Mouse (Mus musculus): Measurements from ENCODE around the gene Myh6.
"Not testable (repeated sequence)": the region's sequence is repeated elsewhere in the genome, so short reads cannot be mapped to it uniquely, and the experiment has no call there.

Myh6 gene

DNA sequence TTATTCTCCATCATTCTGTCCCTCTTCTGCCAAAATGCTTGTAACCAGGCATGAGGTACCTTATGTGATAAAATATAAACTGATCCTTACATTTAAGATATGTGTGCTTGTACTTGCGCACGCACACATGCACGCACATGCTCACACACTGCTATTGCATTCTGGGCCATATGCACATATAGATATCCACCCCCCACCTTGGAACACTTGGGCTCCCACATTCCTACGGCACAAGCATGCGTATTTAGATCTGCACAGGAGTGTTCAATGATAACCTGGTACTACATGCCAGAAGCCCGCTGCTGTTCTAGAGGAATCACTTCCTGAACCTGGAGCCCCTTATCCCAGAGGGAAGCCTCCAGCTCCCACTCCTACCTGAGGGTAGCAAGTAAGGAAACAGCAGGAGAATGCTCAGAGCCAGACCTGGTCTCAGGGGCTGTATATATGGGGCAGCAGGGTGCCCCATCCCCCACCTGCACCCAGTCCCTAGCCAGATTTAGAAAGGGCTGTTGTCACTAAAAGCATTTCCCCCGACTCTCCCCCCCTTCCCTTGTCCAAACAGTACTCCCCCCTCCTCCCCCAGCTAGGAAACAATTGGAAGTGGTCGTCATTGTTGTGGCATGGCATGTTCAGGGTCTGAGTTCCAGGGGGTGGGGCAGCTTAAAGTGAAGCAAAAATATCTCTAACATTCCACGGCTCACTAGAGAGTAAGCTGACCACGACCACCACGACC lies 27.6 kb upstream of the Myh6 start, which contains the start of gene Myh7:
Gene Myh7 (minus strand): TSS at position 491 of the 733 bp plus-strand sequence.
- DNase-seq, result no peak

DNA sequence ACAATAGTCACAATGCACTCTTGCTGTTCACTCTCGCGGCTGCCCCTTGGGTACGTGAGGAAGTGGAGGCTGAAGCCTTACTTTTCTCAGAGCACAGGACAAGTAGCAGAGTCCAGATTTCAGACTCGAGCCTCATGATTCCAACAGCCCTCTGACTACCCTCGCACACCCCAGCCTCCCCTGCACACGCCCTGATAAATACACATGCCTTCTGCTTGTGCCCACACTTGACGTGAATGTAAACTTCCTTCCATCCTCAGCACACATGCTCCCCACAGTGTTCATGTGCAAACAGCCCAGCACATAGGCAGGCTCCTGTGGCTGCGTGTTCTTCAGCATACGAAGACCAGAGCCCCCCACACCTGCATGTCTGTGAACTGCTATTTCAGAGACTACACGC lies 26.9 kb upstream of the Myh6 start:
- no peak for DNase-seq

DNA sequence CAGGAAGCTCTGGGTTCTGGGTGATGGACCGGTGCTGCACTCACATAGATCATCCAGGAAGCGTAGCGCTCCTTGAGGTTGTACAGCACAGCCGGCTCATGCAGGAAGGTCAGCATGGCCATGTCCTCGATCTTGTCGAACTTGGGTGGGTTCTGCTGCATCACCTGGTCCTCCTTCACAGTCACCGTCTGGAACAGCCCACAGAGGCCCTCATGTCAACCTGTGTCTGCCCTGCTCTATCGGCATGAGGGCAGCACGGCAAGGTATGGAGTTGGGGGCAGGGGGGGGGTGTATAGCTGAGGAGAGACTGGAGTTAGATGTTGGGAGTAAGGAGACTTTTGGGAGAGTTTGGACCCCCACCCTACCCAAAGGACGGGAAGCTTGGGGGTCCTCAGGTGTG lies 25.5 kb upstream of the Myh6 start:
- DNase-seq, result no peak

DNA sequence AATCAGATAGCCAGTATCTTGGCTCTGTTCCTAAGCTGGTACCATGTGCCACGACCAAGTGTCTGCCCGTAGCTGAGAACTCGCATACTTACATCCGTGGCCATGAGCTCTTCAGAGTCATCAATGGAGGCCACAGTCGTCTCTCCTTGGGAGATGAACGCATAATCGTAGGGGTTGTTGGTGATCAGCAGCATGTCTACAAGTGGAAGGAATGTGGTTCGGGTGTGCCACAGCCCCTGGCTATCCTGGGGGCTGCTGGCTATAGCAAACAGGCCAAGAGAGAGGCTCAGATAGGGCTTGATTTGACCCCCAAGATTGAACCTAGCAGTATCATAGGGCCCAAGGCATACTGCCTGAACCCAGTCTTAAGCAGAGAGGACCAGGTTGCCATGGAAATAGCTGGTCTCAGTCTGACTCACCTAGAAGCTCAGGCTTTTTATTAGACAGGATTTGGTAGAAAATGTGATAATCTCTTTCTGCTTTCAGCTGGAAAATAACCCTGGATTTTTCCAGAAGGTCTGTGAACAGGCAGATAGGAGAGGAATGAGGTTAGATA lies 23.2 kb upstream of the Myh6 start:
- DNase-seq, result no peak

DNA sequence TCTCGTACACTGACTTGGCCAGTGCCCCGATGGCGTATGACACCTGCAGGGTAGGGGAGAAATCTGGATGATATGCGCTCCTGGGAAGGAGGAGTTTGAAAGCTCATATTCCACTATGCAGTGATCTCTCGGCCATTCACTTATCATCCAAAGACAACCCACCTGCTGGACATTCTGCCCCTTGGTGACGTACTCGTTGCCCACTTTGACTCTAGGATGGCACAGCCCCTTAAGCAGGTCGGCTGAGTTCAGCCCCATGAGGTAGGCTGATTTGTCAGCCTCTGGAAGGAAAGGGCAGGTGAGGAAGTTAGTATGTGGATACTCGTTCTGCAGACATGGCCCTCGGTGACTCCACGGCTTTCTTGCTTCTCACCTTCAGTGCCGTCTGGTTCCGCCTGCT lies 22.2 kb upstream of the Myh6 start:
- no peak for DNase-seq

DNA sequence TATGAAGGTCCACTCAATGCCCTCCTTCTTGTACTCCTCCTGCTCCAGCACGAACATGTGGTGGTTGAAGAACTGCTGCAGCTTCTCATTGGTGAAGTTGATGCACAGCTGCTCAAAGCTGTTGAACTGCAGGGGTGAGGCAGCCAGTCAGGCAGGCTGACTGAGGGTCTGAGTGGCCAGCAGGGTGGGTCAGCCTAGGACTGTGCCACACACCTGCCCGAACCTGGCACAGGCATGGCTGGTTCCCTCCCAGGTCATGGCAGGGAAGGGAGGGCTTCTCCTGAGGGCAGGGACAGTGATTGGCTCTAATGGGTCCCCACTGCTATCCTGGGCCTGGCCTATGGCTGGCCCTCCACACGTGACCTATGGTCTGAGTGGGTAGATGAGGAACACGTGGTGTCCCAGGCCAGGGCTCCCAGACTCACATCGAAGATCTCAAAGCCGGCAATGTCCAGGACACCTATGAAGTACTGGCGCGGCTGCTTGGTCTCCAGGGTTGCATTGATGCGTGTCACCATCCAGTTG lies 21.7 kb upstream of the Myh6 start:
- not testable (repeated sequence) for DNase-seq

DNA sequence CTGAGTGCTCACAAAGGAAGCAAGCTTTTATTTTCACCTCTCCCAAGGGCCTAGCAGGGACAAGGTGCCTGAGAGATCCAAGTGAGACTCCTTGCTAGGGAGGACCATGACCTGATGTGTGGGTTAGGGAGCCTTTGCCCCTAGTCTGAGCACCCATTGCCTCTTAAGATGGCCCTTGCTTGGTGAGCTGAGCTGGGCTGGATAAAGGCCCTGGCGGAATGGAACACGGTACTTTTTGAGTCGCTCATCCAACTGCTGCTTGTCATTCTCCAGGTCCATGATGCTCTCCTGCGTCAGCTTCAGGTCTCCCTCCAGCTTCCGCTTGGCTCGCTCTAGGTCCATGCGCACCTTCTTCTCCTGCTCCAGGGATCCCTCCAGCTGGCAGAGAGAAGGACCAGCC lies 15.2 kb upstream of the Myh6 start:
- no peak for DNase-seq

DNA sequence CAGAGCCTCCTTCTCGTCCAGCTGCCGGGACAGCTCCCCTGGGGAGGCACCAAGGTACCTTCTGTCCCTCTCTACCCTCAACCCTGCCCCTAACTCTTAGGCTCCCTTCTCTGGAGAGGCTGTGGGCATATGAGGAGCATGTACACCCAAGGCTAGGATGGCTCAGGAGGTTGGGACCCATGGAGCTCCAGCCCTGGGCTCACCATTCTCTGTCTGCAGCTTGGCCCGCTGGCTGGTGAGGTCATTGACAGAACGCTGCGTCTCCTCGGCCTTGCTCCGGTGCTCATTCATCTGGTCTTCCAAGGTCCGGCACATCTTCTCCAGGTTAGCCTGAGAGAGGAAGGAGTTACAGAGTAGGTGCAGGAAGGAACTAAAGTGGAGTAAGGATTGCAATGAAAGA lies 11.9 kb upstream of the Myh6 start:
- no peak for DNase-seq

DNA sequence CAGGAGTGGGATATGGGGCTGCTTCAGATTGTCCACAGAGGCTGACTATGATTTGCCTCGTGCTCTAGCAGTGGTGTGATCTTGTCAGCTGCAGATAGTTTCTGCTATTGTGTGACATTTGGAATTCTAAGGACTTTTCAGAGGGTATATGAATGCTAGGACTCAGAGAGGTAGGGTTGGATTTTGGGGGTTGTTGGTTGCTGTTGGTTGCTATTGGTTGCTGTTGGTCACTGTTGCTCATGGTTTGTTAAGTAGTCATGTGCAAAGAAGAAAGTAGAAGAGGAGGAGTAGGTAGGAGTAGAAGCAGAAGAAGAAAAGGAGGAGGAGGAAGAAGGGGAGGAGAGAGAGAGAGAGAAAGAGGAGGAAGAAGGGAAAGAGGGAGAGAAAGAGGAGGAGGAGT lies 9.9 kb upstream of the Myh6 start, which contains the start of gene Gm17428:
Gene Gm17428 (plus strand): TSS at position 301 of the 400 bp plus-strand sequence.
- no peak for DNase-seq

DNA sequence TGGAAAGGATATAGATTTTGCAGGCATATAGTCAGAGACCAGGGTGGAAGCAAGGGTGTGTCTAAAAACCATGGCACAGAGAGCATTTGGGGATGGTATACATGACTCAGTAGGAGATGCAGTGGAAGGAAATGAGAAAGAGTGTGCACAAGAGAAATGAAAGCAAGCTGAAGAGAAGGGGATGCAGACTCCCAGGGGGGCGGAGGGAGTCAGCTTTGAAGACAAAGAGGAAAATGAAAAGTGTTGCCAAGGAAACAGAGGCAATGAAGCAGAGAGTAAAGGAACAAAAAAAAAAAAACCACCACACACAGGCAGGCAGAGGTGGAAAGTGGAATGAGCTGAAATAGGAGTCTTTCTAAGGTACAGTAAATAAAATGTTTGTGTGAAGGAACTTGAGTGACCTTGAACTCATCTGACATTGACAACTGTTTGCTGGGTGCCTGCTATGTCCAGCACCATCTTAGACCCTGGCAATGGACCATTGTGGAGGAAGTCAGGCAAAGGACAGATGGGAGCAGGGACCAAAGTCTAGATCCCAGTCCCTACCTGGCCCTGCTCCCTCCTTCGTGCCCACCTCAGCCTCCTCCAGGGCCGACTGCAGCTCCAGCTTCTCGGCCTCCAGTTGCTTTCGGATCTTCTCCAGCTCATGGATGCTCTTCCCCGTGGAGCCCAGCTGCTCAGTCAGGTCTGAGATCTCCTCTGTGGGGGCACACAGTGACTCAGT lies 7.5 kb upstream of the Myh6 start:
- DNase-seq, result no peak

DNA sequence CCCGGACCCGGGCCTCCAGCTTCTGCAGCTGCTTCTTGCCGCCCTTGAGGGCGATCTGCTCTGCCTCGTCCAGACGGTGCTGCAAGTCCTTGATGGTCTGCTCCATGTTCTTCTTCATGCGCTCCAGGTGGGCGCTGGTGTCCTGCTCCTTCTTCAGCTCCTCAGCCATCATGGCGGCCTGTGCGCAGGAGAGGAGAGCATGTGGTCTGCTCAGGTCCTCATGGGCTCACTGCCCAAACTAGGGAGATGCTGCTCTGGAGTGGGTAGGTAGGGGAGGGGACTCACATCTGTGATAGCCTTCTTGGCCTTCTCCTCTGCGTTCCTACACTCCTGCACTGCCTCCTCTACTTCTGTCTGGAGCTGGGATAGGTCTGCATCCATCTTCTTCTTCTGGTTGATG lies 6.1 kb upstream of the Myh6 start:
- not testable (repeated sequence) for DNase-seq

DNA sequence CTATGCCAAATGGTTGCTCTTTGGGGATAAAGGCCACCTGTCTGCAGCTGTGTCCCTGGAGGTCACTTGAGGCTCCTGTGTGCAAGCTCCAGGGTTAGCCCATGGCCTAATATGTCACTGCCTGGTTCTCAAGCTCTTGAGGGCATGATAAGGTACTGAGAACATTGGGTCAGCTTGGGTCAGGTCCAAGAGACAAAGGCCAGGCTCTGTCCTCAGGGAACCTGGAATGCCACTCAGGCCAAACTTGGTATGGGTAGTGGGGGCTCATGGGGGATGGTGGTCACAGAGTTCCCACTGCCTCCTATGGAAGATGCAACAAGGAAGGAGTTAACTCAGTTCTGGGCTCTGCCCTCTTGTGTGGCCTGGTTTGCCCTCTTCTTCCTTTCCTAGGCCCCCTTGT lies 1.6 kb upstream of the Myh6 start:
- DNase-seq, result no peak

DNA sequence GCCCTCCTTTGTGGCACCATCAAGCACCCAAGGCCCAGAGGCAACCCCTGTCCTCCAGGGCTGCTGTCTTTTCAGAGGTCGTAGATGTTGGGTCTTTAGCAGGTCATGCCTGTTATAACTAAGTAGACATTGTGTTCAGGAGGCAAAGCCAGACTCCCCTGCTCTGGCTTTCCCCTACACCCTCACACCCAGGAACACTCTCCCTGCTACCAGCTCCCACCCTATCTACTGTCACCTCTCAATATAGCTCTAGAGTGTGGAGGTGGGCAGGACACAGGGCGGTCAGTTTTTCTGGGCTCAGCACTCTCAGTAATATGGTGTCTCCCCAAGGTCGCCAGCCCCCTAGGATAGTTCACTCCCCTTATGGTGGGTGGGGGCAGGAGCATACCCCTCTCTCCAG lies 1.1 kb upstream of the Myh6 start:
- DNase-seq, result no peak

DNA sequence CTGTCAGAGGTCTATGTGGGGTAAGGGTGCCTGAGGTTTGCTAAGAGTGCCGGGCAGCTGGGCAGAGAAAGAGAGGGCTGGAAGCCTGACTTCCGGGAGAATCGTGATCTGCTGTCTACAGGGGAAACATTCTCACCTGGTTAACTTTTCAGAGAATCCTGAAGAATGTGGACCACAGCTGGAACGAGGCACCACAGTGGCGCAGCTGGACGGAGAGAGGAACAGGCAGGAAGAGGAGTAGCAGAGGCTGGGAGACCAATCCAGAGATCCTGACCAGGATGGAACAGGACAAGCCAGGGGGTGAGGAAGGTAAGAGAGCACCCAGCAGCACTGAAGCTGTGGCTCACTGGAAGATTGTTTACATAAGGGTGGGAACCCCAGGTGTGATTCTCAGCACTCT lies 1.1 kb downstream of the Myh6 start:
- DNase-seq, result no peak

DNA sequence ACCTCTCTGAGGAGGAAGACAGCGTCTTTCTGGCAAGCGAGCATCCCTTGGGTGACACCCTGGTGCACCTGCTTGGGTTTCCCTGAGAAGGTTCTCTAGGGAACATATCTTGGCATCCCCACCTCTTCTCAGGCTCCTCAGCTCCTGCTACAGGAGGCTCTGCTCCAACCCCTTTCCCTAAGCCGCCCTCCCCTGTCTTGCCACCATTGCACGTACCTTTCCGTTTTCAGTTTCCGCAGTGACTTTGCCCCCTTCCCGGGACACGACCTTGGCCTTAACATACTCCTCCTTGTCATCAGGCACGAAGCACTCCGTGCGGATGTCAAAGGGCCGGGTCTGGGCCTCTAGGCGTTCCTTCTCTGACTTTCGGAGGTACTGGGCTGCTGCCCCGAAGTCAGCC lies 1.7 kb downstream of the Myh6 start:
- no peak for DNase-seq

DNA sequence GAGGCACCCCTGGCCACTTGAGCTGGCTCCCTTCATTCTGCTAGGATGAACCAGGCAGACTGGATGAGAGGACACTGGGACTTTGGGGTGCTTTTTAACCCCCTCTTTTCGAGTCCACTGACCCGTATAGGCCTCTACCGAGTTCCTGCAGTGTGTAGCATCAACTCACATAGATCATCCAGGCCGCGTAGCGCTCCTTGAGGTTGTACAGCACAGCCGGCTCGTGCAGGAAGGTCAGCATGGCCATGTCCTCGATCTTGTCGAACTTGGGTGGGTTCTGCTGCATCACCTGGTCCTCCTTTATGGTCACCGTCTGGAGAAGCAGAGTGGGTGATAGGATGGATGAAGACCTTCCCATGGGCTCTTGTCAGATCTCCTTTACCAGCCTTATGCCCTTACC lies 3.0 kb downstream of the Myh6 start:
- DNase-seq, result no peak

DNA sequence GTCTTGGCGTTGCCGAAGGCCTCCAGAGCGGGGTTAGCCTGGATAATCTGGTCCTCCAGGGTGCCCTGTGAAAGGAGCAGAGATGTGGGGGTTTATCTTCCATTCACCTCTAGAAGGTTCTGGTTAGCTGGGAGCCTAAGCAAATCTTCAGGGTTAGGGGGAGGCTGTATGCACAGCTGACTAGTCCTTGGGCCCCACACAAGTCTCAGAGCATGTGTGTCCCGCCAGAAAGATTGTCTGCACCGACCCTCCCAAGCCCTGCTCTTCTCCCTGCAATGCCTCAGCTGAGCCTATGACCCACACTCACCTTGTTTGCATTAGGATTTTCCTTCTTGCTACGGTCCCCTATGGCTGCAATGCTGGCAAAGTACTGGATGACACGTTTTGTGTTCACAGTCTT lies 4.0 kb downstream of the Myh6 start:
- DNase-seq, result no peak

DNA sequence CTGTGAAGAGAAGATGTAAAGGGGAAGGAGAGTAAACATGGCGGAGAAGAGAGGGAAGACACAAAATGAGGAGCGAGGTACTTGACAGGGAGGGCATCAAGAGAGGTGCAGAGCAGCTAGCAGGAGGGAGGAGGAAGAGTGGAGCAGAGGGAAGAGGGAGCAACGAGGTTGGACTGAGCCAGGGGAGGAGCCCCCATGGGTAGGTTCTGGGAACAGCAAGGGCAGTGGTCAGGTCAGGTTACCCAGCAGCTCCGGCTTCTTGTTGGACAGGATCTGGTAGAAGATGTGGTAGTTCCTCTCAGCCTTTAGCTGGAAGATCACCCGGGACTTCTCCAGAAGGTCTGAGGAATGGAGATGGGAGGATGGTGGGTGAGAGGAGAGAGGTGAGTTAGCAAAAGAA lies 5.2 kb downstream of the Myh6 start:
- no peak for DNase-seq

DNA sequence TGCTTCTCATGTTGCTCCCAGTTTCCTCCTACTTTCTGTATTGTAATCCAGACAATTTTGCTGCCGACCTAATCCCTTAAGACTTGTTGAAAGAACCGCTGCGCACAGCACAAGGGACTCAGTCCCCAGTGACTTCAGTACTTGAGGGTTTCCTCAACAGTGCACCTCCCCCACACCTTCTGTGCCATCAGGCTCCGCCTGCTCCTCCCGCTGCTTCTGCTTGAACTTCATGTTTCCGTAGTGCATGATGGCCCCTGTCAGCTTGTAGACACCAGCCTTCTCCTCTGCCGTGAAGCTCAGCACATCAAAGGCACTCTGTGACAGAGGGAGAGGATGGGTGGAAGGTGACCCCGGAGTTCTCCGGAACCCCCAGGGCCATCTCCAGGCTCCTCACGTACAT lies 6.0 kb downstream of the Myh6 start:
- no peak for DNase-seq

DNA sequence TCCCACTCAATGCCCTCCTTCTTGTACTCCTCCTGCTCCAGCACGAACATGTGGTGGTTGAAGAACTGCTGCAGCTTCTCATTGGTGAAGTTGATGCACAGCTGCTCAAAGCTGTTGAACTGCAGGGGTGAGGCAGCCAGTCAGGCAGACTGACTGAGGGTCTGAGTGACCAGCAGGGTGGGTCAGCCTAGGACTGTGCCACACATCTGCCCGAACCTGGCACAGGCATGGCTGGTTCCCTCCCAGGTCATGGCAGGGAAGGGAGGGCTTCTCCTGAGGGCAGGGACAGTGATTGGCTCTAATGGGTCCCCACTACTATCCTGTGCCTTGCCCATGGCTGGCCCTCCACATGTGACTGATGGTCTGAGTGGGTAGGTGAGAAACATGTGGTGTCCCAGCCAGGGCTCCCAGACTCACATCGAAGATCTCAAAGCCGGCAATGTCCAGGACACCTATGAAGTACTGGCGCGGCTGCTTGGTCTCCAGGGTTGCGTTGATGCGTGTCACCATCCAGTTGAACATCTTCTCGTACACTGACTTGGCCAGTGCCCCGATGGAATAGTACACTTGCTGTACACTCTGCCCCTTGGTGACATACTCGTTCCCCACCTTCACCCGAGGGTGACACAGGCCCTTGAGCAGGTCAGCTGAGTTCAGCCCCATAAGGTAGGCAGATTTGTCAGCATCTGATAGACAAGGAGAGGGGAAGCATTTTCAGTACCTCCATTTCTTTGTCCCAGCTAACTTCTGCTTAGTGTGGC lies 6.7 kb downstream of the Myh6 start:
- DNase-seq, result not testable (repeated sequence)

DNA sequence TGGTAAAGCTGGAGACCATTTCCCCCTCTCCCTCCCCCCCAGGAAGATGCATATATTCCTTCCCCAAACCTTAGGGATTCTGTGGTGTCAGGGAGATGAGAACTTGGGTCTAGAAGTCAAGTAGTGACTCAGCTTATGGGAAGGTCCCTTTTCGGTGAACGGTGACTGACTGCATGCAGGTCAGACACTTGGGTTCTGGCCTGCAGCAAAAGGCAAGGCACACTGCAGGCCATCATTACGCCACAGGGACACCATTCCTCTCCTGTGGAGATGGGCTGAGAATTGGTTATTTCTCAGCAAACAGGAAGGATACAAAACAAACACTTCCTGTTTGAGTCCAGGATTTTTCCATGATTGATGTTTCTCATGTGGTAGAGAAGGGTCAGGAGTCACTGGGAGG lies 7.5 kb downstream of the Myh6 start:
- no peak for DNase-seq

DNA sequence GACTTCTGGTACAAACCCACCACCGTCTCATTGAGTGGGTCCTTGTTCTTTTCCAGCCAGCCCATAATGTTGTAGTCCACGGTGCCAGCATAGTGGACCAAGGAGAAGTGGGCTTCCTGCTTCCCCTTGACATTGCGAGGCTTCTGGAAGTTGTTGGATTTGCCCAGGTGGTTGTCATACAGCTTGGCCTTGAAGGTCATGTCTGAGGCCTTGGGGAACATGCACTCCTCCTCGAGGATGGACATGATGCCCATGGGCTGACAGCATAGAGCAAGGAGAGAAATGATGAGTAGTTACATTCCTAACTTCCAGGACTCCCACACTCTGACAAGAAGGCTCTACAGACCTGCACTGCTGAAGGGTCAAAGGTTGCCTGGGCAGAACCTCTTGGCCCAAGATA lies 8.2 kb downstream of the Myh6 start:
- DNase-seq, result no peak

DNA sequence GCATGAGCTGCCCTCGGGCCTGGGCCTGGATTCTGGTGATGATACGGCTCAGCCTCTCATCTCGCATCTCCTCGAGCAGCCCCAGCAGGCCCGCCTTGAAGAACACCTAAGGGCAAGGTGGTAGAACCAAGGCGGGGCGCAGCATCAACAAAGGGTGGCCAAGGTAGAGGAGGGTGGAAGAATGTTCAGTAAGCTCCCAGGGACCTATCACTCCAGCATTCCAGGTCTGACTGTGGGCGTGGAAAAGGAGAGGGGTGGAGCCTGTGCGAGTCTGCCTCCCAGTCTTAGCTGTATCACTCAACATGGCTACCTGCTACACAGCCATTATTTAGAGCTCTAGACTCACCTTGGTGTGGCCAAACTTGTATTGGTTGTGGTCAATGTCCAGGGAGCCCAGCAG lies 10.2 kb downstream of the Myh6 start:
- no peak for DNase-seq

All from B cell, adult 2 months (primary cell).